Mouse (Mus musculus): ENCODE data around the gene Wipf3. TPM values are rescaled to one million over a fixed set of nuclear protein-coding genes. Genes with fewer than 3 reads are reported as not detected.

Gene Wipf3
- 100 to 1,000 TPM; 309 to 327 (median 317) TPM for total RNA-seq (2022)

DNA sequence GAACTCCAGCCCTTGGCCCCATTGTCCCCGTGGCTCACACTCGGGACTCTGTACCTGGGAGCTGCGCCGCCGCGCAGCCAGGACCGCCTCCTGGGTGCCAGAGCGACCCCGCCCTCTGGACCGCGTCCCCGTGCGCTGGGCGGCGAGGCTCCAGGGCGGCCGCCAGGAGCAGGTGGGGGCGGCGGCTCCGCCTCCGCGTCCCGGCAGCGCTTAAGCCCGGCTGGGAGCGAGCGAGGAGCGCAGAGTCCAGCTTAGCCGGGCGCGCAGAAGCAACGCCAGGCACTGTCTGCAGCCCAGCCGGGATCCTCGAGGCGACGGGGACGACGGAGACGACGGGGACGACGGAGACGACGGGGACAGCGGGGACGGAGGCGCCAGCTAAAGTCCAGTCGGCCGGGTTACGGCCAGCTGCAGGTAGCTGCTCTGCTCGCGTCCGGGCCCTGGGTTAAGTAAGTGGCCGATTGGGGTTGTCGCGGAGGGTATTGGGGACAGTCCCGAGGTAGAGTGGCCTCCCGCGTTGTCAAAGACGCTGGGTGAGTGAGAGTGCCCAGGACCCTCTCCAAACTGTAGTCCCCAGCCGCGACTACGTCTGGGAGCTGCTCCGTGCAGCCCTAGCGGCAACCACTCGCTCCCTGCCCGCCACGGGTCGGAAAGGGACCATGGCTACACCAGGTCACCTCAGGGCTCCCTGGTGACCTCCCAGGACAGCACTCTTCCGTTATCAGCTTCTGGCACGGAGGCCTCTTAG is at the start of gene Wipf3:
TSS of gene Wipf3 (plus strand) at position 157 of the 748 bp plus-strand sequence.
- peak in 1 of 2 experiments; percentile 41 for DNase-seq (ENCODE audit: low spot score in 2 of 2)

DNA sequence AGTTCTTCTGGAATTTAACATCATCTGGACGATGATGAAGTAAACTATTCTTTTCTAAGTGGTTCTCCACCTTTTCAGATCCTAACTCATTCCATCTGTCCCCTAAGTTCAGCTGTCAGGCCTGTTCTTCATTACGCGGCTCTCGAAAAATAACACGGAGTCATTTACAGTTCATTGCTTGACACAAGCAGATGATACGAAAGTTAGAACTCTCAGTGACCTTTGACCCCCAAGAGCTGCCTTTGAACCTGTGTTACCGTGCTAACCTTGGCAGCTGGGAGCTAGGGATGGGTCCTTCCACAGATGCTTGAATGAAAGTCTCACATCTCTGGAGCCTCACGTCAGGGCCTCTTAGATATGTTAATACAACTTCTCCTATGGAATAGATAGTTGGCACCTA is 46.8 kb upstream of the Wipf3 start:
- DNase-seq (ENCODE audit: low spot score in 2 of 2), result no peak

DNA sequence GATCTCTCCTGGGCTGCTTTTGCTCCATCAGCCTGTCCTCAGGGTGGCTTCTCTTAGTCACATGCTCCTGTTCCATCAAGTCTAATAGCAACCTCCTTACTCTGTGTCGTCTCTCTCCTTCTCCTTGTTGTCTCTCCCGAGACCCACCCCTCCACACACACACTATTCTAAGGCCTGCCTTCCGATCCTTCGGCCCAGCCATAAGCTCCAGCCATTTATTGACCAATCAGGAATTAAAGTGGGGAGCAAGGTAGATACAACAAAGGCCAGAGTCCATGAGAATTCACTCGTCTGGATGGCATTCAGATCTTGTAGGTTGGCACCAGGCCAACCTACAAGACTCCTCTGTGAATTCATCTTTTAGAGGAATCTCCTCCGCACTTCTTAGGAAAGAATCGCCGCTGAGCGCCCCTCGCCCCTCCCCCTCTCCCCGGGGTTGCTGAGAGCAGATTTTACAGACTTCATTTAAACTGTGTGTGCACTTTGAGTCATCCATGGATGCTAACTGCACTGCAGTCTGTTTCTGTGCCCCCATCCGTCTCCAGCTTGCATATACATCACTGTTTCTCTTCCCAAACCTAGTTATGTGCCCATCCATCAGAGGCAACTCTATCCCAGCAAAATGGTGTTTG is 45.4 kb upstream of the Wipf3 start:
- no peak for DNase-seq (ENCODE audit: low spot score in 2 of 2)

DNA sequence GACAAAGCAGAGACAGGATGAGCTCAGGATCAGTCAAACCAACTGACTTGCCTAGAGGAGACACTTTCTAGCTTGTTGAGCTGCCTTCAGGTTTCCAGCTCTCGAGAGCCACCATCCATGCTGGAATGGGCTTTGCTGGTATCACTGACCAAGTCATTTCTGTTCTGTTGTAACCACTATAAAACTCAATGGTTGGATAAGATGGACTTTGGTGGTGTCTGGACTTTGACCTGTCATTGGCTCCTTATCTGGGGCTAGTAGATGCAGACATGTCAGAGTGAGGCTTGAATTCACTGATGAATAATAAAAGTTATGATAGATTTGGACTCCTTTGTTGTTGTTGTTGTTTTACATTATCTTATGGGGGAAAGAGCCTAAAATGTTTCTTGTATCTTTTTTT is 44.6 kb upstream of the Wipf3 start:
- DNase-seq (ENCODE audit: low spot score in 2 of 2), result no peak

DNA sequence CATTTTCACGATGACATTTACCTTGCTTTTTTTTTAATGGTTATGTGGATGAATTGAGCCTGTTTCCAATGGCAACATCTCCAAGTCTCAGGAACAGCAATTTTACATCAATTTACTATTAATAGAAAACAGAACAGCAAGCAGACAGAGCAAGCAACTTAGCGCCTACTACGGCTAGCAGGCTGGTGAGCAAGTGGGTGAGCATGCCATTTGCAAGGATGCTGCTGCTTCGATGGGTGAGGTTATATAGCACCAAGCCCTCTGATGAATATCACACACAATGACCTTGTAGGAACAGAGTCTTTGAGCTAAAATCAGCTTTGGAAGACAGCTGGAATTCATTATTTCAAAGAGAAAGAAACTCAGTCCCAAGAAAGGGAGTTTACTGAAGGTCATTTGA is 43.0 kb upstream of the Wipf3 start:
- no peak for DNase-seq (ENCODE audit: low spot score in 2 of 2)

DNA sequence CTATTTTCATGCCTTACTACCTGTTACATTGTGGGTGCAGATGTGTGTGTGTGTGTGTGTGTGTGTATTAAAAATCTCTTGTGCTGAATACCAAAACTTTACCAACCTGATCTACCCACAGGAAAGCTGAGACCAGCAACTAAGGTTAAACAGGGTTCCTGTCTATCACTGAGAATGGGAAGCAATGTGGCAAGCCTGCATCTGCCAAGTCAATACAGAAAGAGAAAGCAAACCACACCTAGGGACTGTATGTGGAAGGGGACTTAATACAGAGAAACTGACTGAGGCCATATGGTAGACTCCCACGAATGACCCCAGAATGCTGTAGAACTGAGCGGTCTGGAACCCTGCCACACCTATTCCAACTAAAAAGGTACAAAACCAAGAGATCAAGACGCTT is 42.4 kb upstream of the Wipf3 start:
- DNase-seq (ENCODE audit: low spot score in 2 of 2), result no peak

DNA sequence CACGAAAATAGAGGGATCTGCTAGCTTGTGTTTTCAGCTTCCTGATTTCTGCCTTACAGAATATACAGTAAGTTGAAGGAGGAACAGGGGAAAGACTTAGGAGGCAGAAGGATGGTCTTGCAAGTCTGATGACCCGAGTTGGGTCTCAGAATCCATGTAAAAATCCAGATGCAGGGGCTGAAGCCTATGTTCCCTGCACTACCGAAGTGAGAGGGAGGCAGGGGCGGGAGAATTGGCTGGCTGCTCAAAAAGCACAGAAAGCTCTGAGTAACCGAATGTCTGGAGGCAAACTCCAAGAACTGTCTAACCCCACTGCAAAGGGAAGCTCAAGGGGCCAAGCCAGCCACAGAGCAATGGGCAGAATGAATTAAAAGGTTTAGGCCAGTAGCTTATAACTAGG is 41.7 kb upstream of the Wipf3 start:
- no peak for DNase-seq (ENCODE audit: low spot score in 2 of 2)

DNA sequence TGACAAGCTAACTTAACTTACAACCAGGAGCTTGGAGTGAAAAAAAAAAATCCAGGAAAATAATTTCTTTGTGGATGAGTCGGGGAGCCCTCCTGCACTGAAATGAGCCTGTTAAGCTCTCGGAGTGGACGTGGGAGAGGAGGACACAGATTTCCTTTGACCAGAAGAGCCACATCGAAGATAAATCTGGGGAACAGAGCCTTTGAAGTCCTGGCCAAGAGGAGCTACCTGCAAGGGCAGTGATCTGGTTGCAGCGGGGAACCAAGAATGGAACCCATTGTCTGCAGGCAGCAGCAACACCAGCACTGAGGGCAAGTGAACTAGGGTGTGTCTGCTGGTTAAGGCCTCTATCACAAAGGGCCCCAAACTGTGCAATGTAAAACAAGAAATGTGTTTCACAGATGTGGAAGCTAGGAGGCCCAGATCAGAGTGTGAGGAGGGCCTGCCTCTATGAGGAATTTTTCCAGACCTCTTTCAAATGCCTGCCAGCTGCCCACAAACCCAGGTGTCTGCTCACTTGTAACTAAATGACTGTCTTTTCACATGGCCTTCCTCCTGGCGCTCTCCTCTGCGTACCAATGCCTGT is 40.6 kb upstream of the Wipf3 start:
- DNase-seq (ENCODE audit: low spot score in 2 of 2), result no peak

DNA sequence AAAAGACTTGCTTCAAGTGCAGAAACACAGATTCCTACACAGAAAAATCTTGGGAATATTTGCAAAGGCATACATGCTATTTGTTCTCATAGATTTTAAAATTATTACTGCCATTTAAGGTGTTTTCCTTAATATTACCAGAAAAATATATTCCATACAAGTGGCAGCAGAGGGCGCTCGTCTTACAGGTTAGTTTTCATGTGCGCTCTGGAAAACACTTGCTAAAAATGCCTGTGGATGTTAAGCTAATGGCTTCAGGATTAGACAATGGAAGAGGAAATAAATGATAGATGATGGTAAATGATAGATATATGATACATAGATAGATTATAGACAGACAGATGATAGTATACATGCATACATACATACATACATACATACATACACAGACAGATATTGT is 37.6 kb upstream of the Wipf3 start:
- no peak for DNase-seq (ENCODE audit: low spot score in 2 of 2)

DNA sequence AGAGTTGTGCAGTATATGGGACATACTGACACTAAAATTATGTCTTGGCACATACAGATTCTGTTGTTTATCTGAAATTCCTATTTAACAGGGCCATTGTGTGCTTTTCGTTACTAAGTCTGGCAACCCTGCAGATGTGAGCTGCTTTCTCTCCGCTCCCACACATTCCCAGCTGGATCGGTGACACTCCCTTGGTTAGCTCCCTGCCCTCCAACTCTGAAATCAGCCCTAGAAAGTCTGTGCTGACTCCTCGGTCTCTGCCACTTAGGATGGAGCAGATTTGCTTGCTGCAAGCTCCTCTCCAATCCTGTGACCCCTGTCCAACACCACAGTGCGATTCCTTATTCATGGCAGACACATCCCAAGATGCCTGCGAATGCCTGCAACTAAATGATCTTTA is 35.5 kb upstream of the Wipf3 start:
- no peak for DNase-seq (ENCODE audit: low spot score in 2 of 2)

DNA sequence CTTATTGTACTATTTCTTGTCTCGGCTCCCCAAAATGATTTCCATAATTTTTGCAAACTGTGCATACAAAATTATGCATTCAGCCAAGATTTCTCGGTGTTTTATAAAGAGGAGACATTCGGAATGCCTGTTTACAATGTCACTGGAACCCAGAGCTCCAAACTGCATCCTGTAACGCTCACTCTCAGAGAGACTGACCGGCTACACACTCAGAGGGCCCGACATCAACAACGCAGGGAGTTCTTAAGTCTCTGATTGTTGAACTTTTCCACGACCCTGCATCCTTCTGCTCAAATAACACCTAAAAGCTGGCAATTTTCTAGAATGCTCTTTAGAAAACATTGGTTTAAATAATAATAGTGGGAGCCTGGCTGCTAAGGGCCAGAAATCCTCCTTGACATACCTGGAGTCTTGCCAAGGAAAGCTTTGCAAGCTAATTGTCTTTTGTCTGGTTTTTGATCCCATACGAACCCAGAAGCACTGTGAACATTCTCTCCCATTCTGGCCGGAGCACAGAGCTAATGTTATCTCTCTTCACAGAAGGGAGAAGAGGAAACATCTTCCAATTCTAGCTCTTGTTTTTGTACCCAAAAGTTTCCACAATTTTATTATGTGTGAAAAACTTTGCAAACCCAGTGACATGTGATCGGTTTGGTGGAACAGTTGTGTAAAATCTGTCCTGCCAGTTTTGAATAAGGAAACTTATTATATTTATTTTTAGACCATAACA is 30.0 kb upstream of the Wipf3 start:
- no peak for DNase-seq (ENCODE audit: low spot score in 2 of 2)

DNA sequence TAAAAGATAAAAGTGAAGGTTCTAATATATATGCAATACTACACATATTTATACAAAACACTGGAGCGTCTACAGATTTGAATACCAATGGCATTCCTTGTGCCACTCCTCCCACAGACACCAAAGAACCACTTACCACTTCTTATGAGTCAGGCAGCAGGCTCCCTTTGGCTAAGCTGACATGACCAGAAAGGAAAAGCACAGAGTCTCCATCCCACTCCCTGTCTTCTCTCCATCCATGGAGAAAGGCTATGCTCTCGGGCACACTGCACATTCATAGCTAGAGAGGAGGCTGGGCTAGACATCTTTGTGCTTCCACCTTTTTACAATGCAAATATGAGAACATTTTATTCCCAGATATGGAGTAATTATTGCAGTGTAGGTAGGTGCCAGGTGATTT is 27.9 kb upstream of the Wipf3 start:
- DNase-seq (ENCODE audit: low spot score in 2 of 2), result no peak

DNA sequence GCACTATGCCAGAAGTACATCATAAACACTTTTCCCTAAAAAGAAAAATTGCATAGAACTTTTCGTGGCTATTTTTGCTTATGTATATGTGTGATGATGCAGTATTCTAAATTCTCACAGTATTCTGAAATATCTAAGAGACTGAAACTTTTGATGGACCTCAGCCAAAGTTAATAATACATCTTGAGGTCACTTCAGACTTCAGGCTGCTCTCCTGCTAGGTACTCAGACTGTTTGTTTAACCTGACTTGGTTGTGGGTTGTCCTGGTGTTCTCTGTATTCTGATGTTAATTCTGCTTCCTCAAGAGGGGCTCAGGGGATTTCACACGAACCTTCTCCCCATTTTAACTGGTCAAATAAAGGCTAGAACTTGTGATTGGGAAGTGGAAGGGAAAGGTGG is 24.5 kb upstream of the Wipf3 start:
- DNase-seq (ENCODE audit: low spot score in 2 of 2), result no peak

DNA sequence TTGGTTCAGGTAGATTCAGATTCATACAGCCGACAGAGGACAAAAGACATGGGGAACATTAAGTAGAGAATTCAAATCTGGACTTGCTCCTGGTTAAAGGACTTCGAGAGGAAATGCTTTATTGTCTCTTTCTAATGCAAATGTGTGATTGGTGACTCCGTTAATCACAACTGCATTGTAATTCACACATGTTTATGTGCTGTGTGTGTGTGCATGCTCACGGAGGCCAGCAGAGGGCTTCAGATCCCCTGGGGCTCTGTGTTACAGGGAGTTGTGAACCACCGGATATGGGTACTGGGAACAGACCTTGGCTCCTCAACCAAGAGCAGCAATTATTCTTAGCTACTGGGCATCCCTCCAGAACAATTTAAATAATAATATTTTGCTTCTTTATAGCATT is 23.3 kb upstream of the Wipf3 start:
- no peak for DNase-seq (ENCODE audit: low spot score in 2 of 2)

DNA sequence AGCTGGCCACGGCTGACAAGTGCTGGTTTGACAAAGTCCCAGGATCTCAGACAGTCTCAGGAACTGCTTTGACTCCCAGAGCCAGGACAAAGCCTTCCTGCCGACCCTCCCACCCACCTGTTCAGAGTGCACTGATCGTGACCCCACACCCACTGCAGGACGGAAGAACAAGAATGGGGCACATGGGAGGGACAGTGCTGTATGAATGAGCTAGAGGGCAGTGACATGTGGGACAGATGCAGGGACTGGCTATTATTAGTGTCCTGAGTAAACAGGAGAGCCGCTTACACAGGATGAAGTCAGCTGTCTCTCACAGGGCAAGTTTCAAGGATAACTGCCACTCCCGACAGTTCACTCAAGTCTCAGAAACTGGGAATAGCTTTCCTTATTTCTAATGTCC is 20.1 kb upstream of the Wipf3 start:
- no peak for DNase-seq (ENCODE audit: low spot score in 2 of 2)

DNA sequence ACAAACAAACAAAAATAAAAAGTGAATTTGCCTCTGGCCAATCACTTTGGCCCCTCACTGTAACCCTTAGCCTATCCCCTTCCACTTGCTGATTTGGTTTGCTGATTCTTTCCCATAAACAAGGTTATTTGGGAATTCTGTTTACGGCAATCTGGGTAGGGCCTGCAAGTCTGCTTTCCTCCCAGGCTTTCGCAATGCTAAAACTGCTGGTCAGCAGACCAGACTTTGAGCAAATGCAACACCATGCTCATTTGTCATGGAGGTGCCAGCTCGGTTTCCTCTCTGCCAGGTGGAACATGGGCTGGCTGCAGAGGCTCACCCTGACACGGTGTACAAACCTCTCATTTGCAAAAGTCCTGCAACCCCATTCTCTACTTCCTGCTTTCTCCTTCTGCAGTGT is 19.0 kb upstream of the Wipf3 start:
- no peak for DNase-seq (ENCODE audit: low spot score in 2 of 2)

DNA sequence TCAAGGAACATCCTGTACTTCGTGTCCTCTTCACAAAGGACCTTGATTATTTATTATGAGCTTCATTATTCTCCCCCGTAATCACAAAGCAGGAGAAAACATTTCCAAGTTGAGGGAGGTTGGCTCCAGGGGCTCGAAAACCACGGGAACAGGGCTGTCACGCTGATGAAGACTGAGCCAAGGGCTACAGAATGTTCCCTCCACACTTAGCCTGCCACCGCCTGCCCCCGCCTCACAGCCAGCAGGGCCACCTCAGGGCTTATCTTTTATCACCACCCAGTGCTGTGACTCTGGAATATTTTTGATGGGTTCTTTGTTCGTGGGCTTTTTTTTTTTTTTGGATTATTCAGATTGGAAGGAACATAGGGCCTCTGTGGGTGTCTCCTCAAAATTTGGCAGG is 17.8 kb upstream of the Wipf3 start:
- no peak for DNase-seq (ENCODE audit: low spot score in 2 of 2)

DNA sequence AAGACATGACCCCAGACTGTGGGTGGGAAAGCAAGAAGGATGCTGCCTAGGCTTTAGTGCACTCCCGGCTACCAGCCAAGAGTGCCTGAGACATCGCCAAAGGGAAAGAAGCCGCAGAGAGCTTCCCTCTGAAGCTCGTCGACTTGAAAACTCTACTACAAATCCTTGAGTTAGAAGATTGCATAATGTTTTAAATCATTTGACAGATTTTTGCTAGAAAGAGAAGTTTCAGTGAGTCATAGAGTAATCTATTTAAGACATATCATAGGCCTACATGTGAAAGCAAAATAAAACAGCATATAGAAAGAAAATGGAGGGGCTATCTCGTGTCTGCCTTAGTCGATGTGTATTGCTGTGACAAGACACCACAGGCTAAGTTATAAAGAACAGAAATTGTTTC is 16.5 kb upstream of the Wipf3 start:
- no peak for DNase-seq (ENCODE audit: low spot score in 2 of 2)

DNA sequence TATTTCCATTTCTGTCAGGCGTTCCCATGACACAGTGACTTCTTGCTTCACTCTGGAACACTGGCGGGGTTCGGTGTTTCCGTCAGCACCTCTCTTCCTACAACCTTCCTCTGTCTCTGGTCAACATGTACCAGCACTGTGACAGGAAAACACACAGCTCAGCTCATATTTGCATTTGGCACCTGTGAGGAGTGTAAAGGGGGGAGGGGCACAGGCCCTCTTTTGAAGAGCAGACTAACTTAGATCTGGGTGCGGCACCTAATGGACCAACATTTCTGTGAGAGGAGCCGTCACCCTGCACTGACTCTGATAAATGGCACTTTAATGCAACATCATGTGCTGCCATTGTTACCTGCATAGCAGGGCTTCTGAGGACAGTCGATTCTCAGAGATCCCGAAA is 4.2 kb upstream of the Wipf3 start:
- DNase-seq (ENCODE audit: low spot score in 2 of 2), result no peak

DNA sequence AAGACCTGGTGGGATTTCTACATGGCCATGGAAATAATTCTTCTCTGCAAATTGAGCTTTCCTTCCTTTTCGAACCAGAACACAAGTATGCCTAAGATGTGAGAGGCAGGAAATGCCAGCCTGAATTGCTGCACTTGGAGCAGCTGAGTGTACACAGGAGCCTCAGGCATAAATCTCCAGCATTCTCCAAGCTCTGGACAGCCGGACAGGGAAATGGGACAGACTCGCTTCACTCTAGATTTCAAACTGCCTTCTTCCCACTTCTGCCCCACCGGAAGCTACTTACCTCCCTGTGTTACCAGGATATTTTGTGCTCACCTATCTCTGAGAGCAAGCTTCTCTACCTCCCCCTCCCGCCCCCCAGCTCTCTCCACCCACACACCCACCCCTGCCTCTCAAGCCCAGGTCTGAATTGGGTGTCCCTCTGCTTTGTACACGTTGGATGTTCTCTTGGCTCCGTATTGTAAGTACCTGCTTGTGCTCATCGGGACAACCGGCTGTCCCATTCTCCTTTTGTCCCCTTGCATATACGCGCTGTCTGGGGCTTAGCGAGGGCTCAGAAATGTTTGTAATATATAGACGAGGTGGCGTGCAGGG is 455 bp upstream of the Wipf3 start:
- DNase-seq (ENCODE audit: low spot score in 2 of 2), result no peak

DNA sequence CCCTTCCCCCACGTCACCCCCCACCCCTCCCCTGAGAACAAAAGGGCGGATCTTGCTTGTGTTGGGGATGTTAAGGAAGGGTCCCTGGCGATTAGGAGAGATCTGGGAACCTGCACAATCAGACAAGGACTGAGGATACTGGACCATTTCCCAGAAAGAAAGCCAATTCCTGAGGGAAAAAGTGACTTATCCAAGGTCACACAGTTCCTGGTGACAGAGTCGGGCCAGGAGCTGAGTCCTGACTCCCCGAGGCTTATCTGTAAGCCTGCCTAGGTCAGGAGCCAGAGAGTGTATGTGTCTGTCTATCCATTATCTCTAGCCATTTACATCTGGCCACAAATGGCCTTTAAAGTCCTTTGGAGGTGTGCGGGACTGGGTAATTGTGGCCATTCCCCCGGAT is 818 bp downstream of the Wipf3 start:
- DNase-seq (ENCODE audit: low spot score in 2 of 2), result no peak

DNA sequence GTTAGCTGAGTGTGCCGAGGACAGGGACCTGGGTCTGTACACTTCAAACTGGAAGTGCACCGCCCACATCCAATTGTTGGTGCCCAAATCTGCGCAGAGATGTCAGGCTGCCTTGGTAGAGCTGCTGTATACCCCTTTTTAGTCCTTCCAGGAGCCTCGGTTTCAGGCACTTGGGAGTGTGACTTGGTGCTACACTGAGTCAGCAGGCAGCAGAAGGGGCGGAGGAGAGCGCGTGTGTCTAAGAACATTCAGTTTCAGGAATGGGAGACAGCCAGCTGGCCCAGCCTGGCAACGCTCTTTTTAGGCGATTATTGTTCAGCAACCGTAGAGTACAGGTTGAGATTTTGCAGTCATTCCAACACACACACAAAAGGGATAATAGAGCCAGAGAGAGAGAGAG is 2.4 kb downstream of the Wipf3 start:
- DNase-seq (ENCODE audit: low spot score in 2 of 2), result peak; percentile 88 to 91
